Mouse (Mus musculus): ENCODE data around the gene Fam161b. TPM values are rescaled to one million over a fixed set of nuclear protein-coding genes. Genes with fewer than 3 reads are reported as not detected.

Fam161b gene
- polyA plus RNA-seq, 1 experiment from 2014 or later: 4.0 TPM

GRCm38 (mm10) chr12:84388774-84389400, 27.3 kb upstream of the Fam161b start:
- H3K27ac ChIP-seq (replicated peaks; ENCODE audit: low read depth, low read length): no peak overlapping the region
- H3K36me3 ChIP-seq (ENCODE audit: control insufficient read depth, insufficient read depth, low read length): no peaks in the 10 kb centered on the region
- 74% methylated on average over 14 of the region's 14 CpGs for WGBS
- H3K27me3 ChIP-seq (ENCODE audit: control insufficient read depth, insufficient read depth, low read length): no peaks in the 10 kb centered on the region
- no peak overlapping the region for H3K4me3 ChIP-seq (ENCODE audit: low read depth, low read length)
- H3K9ac ChIP-seq (ENCODE audit: low read length): no peak overlapping the region
- no peak overlapping the region for H3K4me2 ChIP-seq (ENCODE audit: low read depth, severe bottlenecking)
- DNase-seq (ENCODE audit: low spot score) (no peak), ATAC-seq (ENCODE audit: insufficient number of reproducible peaks, low FRiP score, low TSS enrichment, low read depth) (no peak)
- no peaks in the 10 kb centered on the region for H3K9me3 ChIP-seq (ENCODE audit: control insufficient read depth, low read length)
- H3K4me1 ChIP-seq (ENCODE audit: control insufficient read depth, insufficient read depth, low read length): no peaks in the 10 kb centered on the region

- H3K4me2 ChIP-seq (ENCODE audit: low read depth, severe bottlenecking): no peak overlapping the region
- H3K9ac ChIP-seq (ENCODE audit: low read length): no peak overlapping the region
- no peaks in the 10 kb centered on the region for H3K4me1 ChIP-seq (ENCODE audit: control insufficient read depth, insufficient read depth, low read length)
- H3K27me3 ChIP-seq (ENCODE audit: control insufficient read depth, insufficient read depth, low read length): no peaks in the 10 kb centered on the region
- WGBS: 90% methylated on average over 8 of the region's 8 CpGs
- no peaks in the 10 kb centered on the region for H3K36me3 ChIP-seq (ENCODE audit: control insufficient read depth, insufficient read depth, low read length)
- H3K9me3 ChIP-seq (ENCODE audit: control insufficient read depth, low read length): no peaks in the 10 kb centered on the region
- H3K4me3 ChIP-seq (ENCODE audit: low read depth, low read length): no peak overlapping the region
- DNase-seq (ENCODE audit: low spot score) (no peak), ATAC-seq (ENCODE audit: insufficient number of reproducible peaks, low FRiP score, low TSS enrichment, low read depth) (no peak)
- no peak overlapping the region for H3K27ac ChIP-seq (replicated peaks; ENCODE audit: low read depth, low read length)
Observed at GRCm38 (mm10) chr12:84388097-84388496, 26.5 kb upstream of the Fam161b start.

- Histone ChIP-seq H3K4me2 (ENCODE audit: low read depth, severe bottlenecking) (no peak overlapping the region), H3K36me3 (ENCODE audit: control insufficient read depth, insufficient read depth, low read length) (no peaks in the 10 kb centered on the region), H3K9me3 (ENCODE audit: control insufficient read depth, low read length) (no peaks in the 10 kb centered on the region), H3K27ac (replicated peaks; ENCODE audit: low read depth, low read length) (no peak overlapping the region), H3K9ac (ENCODE audit: low read length) (no peak overlapping the region), H3K4me3 (ENCODE audit: low read depth, low read length) (no peak overlapping the region), H3K4me1 (ENCODE audit: control insufficient read depth, insufficient read depth, low read length) (no peaks in the 10 kb centered on the region), H3K27me3 (ENCODE audit: control insufficient read depth, insufficient read depth, low read length) (no peaks in the 10 kb centered on the region)
- no peak for ATAC-seq (ENCODE audit: insufficient number of reproducible peaks, low FRiP score, low TSS enrichment, low read depth)
- 96% methylated on average over 4 of the region's 4 CpGs for WGBS
- no peak for DNase-seq (ENCODE audit: low spot score)
Observed at GRCm38 (mm10) chr12:84385408-84385807, 23.8 kb upstream of the Fam161b start.

GRCm38 (mm10) chr12:84384644-84385081, 23.0 kb upstream of the Fam161b start:
- DNase-seq (ENCODE audit: low spot score): no peak
- Histone ChIP-seq H3K9me3 (ENCODE audit: control insufficient read depth, low read length) (no peaks in the 10 kb centered on the region), H3K9ac (ENCODE audit: low read length) (no peak overlapping the region), H3K4me1 (ENCODE audit: control insufficient read depth, insufficient read depth, low read length) (no peaks in the 10 kb centered on the region), H3K4me2 (ENCODE audit: low read depth, severe bottlenecking) (no peak overlapping the region), H3K36me3 (ENCODE audit: control insufficient read depth, insufficient read depth, low read length) (no peaks in the 10 kb centered on the region), H3K27ac (replicated peaks; ENCODE audit: low read depth, low read length) (no peak overlapping the region), H3K27me3 (ENCODE audit: control insufficient read depth, insufficient read depth, low read length) (no peaks in the 10 kb centered on the region), H3K4me3 (ENCODE audit: low read depth, low read length) (no peak overlapping the region)
- 80% methylated on average over 5 of the region's 5 CpGs for WGBS
- ATAC-seq (ENCODE audit: insufficient number of reproducible peaks, low FRiP score, low TSS enrichment, low read depth): no peak

GRCm38 (mm10) chr12:84382369-84382768, 20.7 kb upstream of the Fam161b start:
- no peaks in the 10 kb centered on the region for H3K4me1 ChIP-seq (ENCODE audit: control insufficient read depth, insufficient read depth, low read length)
- no peaks in the 10 kb centered on the region for H3K27me3 ChIP-seq (ENCODE audit: control insufficient read depth, insufficient read depth, low read length)
- DNase-seq (ENCODE audit: low spot score): no peak
- no peak overlapping the region for H3K4me3 ChIP-seq (ENCODE audit: low read depth, low read length)
- H3K4me2 ChIP-seq (ENCODE audit: low read depth, severe bottlenecking): no peak overlapping the region
- H3K9ac ChIP-seq (ENCODE audit: low read length): no peak overlapping the region
- no peaks in the 10 kb centered on the region for H3K9me3 ChIP-seq (ENCODE audit: control insufficient read depth, low read length)
- 85% methylated on average over 4 of the region's 4 CpGs for WGBS
- no peak overlapping the region for H3K27ac ChIP-seq (replicated peaks; ENCODE audit: low read depth, low read length)
- no peaks in the 10 kb centered on the region for H3K36me3 ChIP-seq (ENCODE audit: control insufficient read depth, insufficient read depth, low read length)
- ATAC-seq (ENCODE audit: insufficient number of reproducible peaks, low FRiP score, low TSS enrichment, low read depth): no peak

GRCm38 (mm10) chr12:84373831-84374481, 12.3 kb upstream of the Fam161b start:
- 88% methylated on average over 6 of the region's 6 CpGs for WGBS
- DNase-seq (ENCODE audit: low spot score): no peak
- Histone ChIP-seq H3K9me3 (ENCODE audit: control insufficient read depth, low read length) (no peaks in the 10 kb centered on the region), H3K27ac (replicated peaks; ENCODE audit: low read depth, low read length) (no peak overlapping the region), H3K4me2 (ENCODE audit: low read depth, severe bottlenecking) (no peak overlapping the region), H3K4me3 (ENCODE audit: low read depth, low read length) (no peak overlapping the region), H3K4me1 (ENCODE audit: control insufficient read depth, insufficient read depth, low read length) (no peaks in the 10 kb centered on the region), H3K27me3 (ENCODE audit: control insufficient read depth, insufficient read depth, low read length) (no peaks in the 10 kb centered on the region), H3K36me3 (ENCODE audit: control insufficient read depth, insufficient read depth, low read length) (peaks cover 32% of the 10 kb centered on the region), H3K9ac (ENCODE audit: low read length) (no peak overlapping the region)
- ATAC-seq (ENCODE audit: insufficient number of reproducible peaks, low FRiP score, low TSS enrichment, low read depth): no peak

- H3K4me1 ChIP-seq (ENCODE audit: control insufficient read depth, insufficient read depth, low read length): no peaks in the 10 kb centered on the region
- no peaks in the 10 kb centered on the region for H3K27me3 ChIP-seq (ENCODE audit: control insufficient read depth, insufficient read depth, low read length)
- H3K27ac ChIP-seq (replicated peaks; ENCODE audit: low read depth, low read length): no peak overlapping the region
- H3K9me3 ChIP-seq (ENCODE audit: control insufficient read depth, low read length): no peaks in the 10 kb centered on the region
- no peak for ATAC-seq (ENCODE audit: insufficient number of reproducible peaks, low FRiP score, low TSS enrichment, low read depth)
- H3K4me3 ChIP-seq (ENCODE audit: low read depth, low read length): no peak overlapping the region
- H3K9ac ChIP-seq (ENCODE audit: low read length): no peak overlapping the region
- DNase-seq (ENCODE audit: low spot score): no peak
- H3K36me3 ChIP-seq (ENCODE audit: control insufficient read depth, insufficient read depth, low read length): peaks cover 36% of the 10 kb centered on the region
- no peak overlapping the region for H3K4me2 ChIP-seq (ENCODE audit: low read depth, severe bottlenecking)
- 95% methylated on average over 5 of the region's 5 CpGs for WGBS
Observed at GRCm38 (mm10) chr12:84371647-84372046, 10.0 kb upstream of the Fam161b start.

- Histone ChIP-seq H3K27ac (replicated peaks; ENCODE audit: low read depth, low read length) (no peak overlapping the region), H3K36me3 (ENCODE audit: control insufficient read depth, insufficient read depth, low read length) (peaks cover 25% of the 10 kb centered on the region), H3K9me3 (ENCODE audit: control insufficient read depth, low read length) (no peaks in the 10 kb centered on the region), H3K4me2 (ENCODE audit: low read depth, severe bottlenecking) (no peak overlapping the region), H3K27me3 (ENCODE audit: control insufficient read depth, insufficient read depth, low read length) (no peaks in the 10 kb centered on the region), H3K4me1 (ENCODE audit: control insufficient read depth, insufficient read depth, low read length) (peaks cover 5% of the 10 kb centered on the region; the same call in 1 of the 2 replicates), H3K9ac (ENCODE audit: low read length) (no peak overlapping the region), H3K4me3 (ENCODE audit: low read depth, low read length) (no peak overlapping the region)
- 60% methylated on average over 9 of the region's 9 CpGs for WGBS
- ATAC-seq (ENCODE audit: insufficient number of reproducible peaks, low FRiP score, low TSS enrichment, low read depth): no peak
- DNase-seq (ENCODE audit: low spot score): no peak
Observed at GRCm38 (mm10) chr12:84366971-84367370, 5.3 kb upstream of the Fam161b start.

Data from limb, embryonic 11.5 days (tissue).